Mouse (Mus musculus): ENCODE data around the gene Arhgap31. TPM values are rescaled to one million over a fixed set of nuclear protein-coding genes. Genes with fewer than 3 reads are reported as not detected.
"Not testable (repeated sequence)": the region's sequence is repeated elsewhere in the genome, so short reads cannot be mapped to it uniquely, and the experiment has no call there.

Arhgap31 gene
- polyA plus RNA-seq, 1 experiment from 2014 or later, result 1.6 TPM

DNA sequence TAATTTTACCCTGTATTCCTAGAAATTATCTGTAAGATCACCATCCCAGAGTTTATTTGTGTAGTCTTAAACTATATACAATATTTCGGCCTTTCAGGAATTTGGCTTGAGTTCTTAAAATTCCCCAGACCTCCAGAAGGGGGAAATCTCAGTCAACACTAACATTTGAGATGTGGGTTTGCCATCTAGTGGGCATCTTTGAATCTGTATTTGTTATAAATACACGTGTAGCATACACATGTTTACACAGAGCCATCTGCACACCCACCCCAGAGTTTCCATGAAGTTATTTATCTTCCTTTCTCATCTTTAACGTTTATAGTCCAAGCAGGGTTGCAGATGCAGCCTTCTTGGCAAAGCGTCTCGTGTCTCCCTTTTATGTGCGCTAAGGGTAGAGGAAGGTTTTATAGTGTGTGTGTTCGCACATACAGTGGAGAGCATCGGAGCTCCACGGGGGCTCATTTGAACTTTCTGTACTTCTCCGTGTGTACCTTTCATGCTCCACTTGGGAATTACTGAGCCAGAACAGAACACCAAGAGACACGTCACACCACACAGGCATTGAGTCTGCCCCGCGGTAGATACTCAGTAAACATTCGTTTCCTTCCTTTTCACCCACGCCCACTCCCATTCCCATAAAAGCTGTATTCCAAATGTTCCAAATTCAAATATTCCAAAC, 16.7 kb upstream of the Arhgap31 start:
- Histone ChIP-seq H3K27me3 (ENCODE audit: insufficient read depth, low read length) (peaks cover 5% of the 10 kb centered on the region; the same call in 1 of the 2 replicates), H3K9ac (replicated peaks) (no peak overlapping the region), H3K4me1 (ENCODE audit: insufficient read depth) (0 out of 2 replicates have a peak, but pooled peaks cover 6% of the 10 kb centered on the region), H3K27ac (ENCODE audit: low read depth) (no peak overlapping the region), H3K36me3 (replicated peaks; ENCODE audit: insufficient read depth, low read length) (no peaks in the 10 kb centered on the region), H3K4me3 (ENCODE audit: low read depth, low read length) (no peak overlapping the region), H3K9me3 (ENCODE audit: low read length) (no peaks in the 10 kb centered on the region), H3K4me2 (ENCODE audit: low read depth, low read length) (peak overlapping the region; percentile 42)
- 0 out of 2 replicates have a peak, but pooled peaks have one; percentile 29 for ATAC-seq
- 47% methylated on average over 15 of the region's 15 CpGs for WGBS (ENCODE audit: insufficient replicate concordance)
- peak; percentile 9 for DNase-seq
- TF ChIP-seq CTCF (IDR thresholded peaks at IDR 0.05; ENCODE audit: low read depth), result peak; percentile 71
- TF ChIP-seq EP300 (IDR thresholded peaks at IDR 0.05; ENCODE audit: low read depth), result no peak

DNA sequence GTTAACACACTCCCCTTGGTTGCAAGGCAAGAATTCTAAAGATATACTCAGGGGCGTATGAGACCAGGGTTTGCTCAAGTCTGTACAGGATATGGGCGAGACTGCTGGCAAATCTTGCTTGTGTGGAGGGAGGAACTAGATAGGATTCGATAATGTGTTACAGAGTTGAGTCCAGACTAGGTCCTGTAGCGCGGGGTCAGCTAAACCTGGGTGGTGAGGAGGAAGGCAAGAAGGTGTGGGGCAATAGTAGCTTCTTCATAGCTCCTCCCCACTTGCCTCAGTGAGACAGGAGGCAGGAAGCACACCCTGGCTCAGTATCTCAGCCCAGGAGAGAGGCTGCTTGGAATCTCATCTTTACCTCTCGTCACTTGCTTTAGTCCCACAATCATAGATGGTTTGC, 16.1 kb upstream of the Arhgap31 start:
- Histone ChIP-seq H3K36me3 (replicated peaks; ENCODE audit: insufficient read depth, low read length) (no peaks in the 10 kb centered on the region), H3K4me1 (ENCODE audit: insufficient read depth) (0 out of 2 replicates have a peak, but pooled peaks cover 6% of the 10 kb centered on the region), H3K9ac (replicated peaks) (no peak overlapping the region), H3K4me2 (ENCODE audit: low read depth, low read length) (no peak overlapping the region), H3K4me3 (ENCODE audit: low read depth, low read length) (no peak overlapping the region), H3K9me3 (ENCODE audit: low read length) (no peaks in the 10 kb centered on the region), H3K27ac (ENCODE audit: low read depth) (no peak overlapping the region), H3K27me3 (ENCODE audit: insufficient read depth, low read length) (peaks cover 5% of the 10 kb centered on the region; the same call in 1 of the 2 replicates)
- ATAC-seq (no peak), DNase-seq (peak; percentile 11)
- TF ChIP-seq CTCF (IDR thresholded peaks at IDR 0.05; ENCODE audit: low read depth) (no peak), EP300 (IDR thresholded peaks at IDR 0.05; ENCODE audit: low read depth) (no peak)
- WGBS (ENCODE audit: insufficient replicate concordance), result 50% methylated on average over 6 of the region's 6 CpGs

DNA sequence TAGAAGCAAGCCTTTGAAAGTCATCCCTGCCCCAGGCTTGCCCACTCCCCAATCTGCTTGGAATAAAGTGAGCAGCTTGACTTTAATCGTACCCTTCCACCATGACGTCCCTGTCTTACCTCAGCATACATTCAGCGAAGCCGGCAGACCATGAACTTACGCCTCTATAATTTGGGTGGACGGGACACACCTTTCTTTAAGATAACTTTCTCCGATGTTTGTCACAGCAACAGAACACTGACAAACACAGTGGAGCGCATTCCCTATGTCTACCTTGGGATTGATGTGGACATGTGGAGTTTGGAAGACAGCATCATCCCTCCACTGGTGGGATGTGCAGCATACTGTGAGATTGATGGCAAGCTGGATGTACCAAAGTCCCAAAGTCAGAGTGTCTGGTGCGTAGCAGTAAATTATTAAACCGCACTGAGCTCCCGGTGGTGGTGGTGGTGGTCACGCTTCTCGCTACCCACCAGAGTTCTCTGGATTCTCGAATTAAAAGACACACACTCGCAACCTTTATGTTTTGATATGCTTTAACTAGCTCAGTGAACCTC, 15.6 kb upstream of the Arhgap31 start:
- 0 out of 2 replicates have a peak, but pooled peaks cover 6% of the 10 kb centered on the region for H3K4me1 ChIP-seq (ENCODE audit: insufficient read depth)
- no peaks in the 10 kb centered on the region for H3K9me3 ChIP-seq (ENCODE audit: low read length)
- no peak overlapping the region for H3K9ac ChIP-seq (replicated peaks)
- WGBS (ENCODE audit: insufficient replicate concordance), result 78% methylated on average over 15 of the region's 15 CpGs
- no peaks in the 10 kb centered on the region for H3K36me3 ChIP-seq (replicated peaks; ENCODE audit: insufficient read depth, low read length)
- no peak overlapping the region for H3K4me3 ChIP-seq (ENCODE audit: low read depth, low read length)
- TF ChIP-seq CTCF (IDR thresholded peaks at IDR 0.05; ENCODE audit: low read depth) (no peak), EP300 (IDR thresholded peaks at IDR 0.05; ENCODE audit: low read depth) (no peak)
- peak; percentile 6 for DNase-seq
- H3K27ac ChIP-seq (ENCODE audit: low read depth), result no peak overlapping the region
- peaks cover 5% of the 10 kb centered on the region; the same call in 1 of the 2 replicates for H3K27me3 ChIP-seq (ENCODE audit: insufficient read depth, low read length)
- ATAC-seq, result no peak
- H3K4me2 ChIP-seq (ENCODE audit: low read depth, low read length), result no peak overlapping the region

DNA sequence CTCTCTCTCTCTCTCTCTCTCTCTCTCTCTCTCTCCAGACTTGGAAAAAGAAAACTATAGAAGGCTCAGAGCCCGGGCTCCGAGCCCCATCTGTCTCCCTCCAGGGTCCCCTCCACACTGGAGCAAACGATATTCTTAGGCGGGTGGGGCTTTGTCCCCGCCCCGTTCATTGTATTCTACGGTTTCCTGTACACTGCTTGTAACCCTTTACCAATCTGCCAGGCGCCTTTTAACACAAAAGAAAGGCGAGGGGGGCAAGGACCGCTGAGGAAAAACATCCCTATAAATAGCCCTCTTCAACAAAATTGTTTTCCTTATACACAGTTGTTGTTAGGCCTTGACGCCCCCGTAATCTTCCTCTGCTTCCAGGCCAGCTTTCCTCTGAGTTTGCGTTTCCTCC, 11.9 kb upstream of the Arhgap31 start:
- Histone ChIP-seq H3K4me2 (ENCODE audit: low read depth, low read length) (no peak overlapping the region), H3K27me3 (ENCODE audit: insufficient read depth, low read length) (no peaks in the 10 kb centered on the region), H3K4me3 (ENCODE audit: low read depth, low read length) (no peak overlapping the region), H3K9ac (replicated peaks) (no peak overlapping the region), H3K4me1 (ENCODE audit: insufficient read depth) (0 out of 2 replicates have a peak, but pooled peaks cover 2% of the 10 kb centered on the region), H3K9me3 (ENCODE audit: low read length) (no peaks in the 10 kb centered on the region), H3K27ac (ENCODE audit: low read depth) (no peak overlapping the region), H3K36me3 (replicated peaks; ENCODE audit: insufficient read depth, low read length) (no peaks in the 10 kb centered on the region)
- DNase-seq (peak; percentile 10), ATAC-seq (0 out of 2 replicates have a peak, but pooled peaks have one; percentile 31)
- no peak for TF ChIP-seq EP300 (IDR thresholded peaks at IDR 0.05; ENCODE audit: low read depth)
- WGBS (ENCODE audit: insufficient replicate concordance), result 41% methylated on average over 13 of the region's 13 CpGs

DNA sequence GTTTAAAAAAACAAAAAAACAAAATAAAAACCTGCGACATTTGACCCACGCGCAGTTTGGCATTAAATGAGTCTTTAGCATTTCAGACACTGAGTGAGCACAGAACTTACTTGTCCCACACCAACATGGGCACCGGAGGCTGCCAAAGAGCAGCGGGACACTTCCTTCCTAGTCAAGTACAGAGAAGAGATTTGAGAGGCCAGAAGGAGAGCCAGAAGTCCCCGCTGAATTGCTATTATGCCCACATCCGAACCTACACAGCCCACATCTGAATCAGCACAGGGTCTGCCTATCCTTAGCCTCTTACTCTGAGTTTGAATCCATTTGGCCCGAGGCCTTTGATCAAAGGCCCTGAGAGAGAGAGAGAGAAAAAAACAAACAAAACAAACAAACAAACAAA, 11.2 kb upstream of the Arhgap31 start:
- no peak overlapping the region for H3K9ac ChIP-seq (replicated peaks)
- peak overlapping the region; percentile 34 for H3K27ac ChIP-seq (ENCODE audit: low read depth)
- ATAC-seq (no peak), DNase-seq (peak; percentile 9)
- no peak overlapping the region for H3K4me3 ChIP-seq (ENCODE audit: low read depth, low read length)
- no peaks in the 10 kb centered on the region for H3K4me1 ChIP-seq (ENCODE audit: insufficient read depth)
- 51% methylated on average over 8 of the region's 8 CpGs for WGBS (ENCODE audit: insufficient replicate concordance)
- H3K9me3 ChIP-seq (ENCODE audit: low read length), result no peaks in the 10 kb centered on the region
- no peak overlapping the region for H3K4me2 ChIP-seq (ENCODE audit: low read depth, low read length)
- no peaks in the 10 kb centered on the region for H3K27me3 ChIP-seq (ENCODE audit: insufficient read depth, low read length)
- no peak for TF ChIP-seq CTCF (IDR thresholded peaks at IDR 0.05; ENCODE audit: low read depth)
- TF ChIP-seq EP300 (IDR thresholded peaks at IDR 0.05; ENCODE audit: low read depth), result no peak
- no peaks in the 10 kb centered on the region for H3K36me3 ChIP-seq (replicated peaks; ENCODE audit: insufficient read depth, low read length)

DNA sequence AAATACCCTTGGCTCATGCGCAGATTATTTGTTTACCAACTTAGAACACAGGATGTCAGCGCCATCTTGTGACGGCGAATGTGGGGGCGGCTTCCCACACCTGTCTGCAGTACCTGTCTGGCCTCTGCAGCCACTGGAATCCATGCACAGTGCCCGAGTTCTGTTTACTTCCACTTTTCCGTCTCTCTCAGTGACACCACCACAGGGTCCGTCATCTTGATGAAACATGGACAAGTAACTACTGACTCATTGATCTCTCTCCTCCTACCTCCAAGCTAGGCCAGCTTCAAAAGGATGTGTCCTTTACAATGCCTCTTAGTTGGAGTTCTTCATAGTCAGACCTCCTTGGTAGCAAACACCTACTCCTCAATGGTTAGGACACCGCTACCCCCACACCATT, 8.3 kb upstream of the Arhgap31 start:
- TF ChIP-seq CTCF (IDR thresholded peaks at IDR 0.05; ENCODE audit: low read depth) (no peak), EP300 (IDR thresholded peaks at IDR 0.05; ENCODE audit: low read depth) (no peak)
- Histone ChIP-seq H3K27ac (ENCODE audit: low read depth) (no peak overlapping the region), H3K36me3 (replicated peaks; ENCODE audit: insufficient read depth, low read length) (no peaks in the 10 kb centered on the region), H3K27me3 (ENCODE audit: insufficient read depth, low read length) (no peaks in the 10 kb centered on the region), H3K4me1 (ENCODE audit: insufficient read depth) (no peaks in the 10 kb centered on the region), H3K4me2 (ENCODE audit: low read depth, low read length) (no peak overlapping the region), H3K9ac (replicated peaks) (no peak overlapping the region), H3K4me3 (ENCODE audit: low read depth, low read length) (no peak overlapping the region), H3K9me3 (ENCODE audit: low read length) (no peaks in the 10 kb centered on the region)
- DNase-seq, result no peak
- ATAC-seq, result no peak
- WGBS (ENCODE audit: insufficient replicate concordance), result 81% methylated on average over 8 of the region's 9 CpGs

DNA sequence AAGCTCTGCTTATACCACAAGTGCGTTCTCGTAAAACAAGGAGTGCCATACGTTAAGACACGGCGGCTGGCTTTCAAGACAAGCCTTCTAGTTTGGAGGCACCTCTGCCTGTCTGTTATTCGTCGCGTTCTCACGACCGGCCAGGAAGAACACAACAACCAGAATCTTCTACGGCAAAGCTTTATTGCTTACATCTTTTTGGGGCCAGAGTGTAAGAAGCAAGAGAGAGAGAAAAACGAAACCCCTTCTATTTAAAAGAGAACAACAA, 1.1 kb upstream of the Arhgap31 start:
- not testable (repeated sequence) for H3K4me1 ChIP-seq (ENCODE audit: insufficient read depth); H3K9me3 ChIP-seq (ENCODE audit: low read length); ATAC-seq; H3K36me3 ChIP-seq (replicated peaks; ENCODE audit: insufficient read depth, low read length); H3K9ac ChIP-seq (replicated peaks)
- peaks cover 17% of the 10 kb centered on the region for H3K27me3 ChIP-seq (ENCODE audit: insufficient read depth, low read length)
- peak overlapping the region; percentile 79 for H3K4me2 ChIP-seq (ENCODE audit: low read depth, low read length)
- DNase-seq, result peak; percentile 16
- H3K27ac ChIP-seq (ENCODE audit: low read depth), result peak overlapping the region; percentile 76
- WGBS (ENCODE audit: insufficient replicate concordance), result 40% methylated on average over 11 of the region's 12 CpGs
- peak overlapping the region; percentile 22 for H3K4me3 ChIP-seq (ENCODE audit: low read depth, low read length)

Measured in liver, postnatal 0 days (tissue).